Mouse (Mus musculus): ENCODE results near the gene Ccdc136.
"Not testable (repeated sequence)": the region's sequence is repeated elsewhere in the genome, so short reads cannot be mapped to it uniquely, and the experiment has no call there.

The Ccdc136 gene

DNA sequence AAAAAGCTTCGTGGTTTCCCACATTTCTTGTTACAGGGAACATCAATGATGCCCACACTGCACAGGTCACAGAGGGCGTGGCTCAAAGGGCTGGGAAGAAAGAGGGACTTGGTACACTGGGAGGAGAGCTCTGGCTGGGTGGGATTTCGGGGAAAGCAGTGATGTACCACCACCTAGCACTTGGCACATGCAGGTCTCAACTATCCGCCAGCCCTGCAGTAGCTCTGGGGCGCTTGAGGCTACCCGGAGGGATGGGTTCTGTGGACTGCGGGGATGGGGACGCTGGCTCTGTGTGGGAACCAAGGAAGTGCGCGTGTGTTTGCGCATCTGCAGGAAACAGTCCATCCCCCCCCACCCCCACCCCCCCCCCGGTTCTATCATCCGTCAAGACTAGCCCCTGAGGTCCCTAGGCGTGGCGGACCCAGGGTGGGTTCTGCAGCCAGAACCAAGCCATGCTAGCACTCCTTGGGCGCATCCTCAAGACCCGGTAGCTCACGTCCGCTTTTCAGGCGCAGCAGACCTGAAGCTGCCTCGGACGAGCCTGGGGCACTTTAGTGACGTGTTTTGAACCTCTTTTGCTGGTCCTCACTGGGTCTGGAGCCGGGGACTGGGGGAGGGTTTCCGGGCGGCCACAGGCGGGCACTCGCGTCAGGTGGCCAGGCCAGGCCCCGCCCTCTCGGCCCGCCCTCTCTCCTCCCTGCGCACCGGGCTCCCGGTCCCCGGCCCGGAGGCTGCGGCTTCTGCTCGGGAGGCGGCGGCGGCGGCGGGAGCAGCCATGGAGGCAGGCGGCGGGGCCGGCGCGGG lies at the start of gene Ccdc136:
TSS of gene Ccdc136 (plus strand) at position 400 of the 804 bp plus-strand sequence.
- peak; percentile 56 for DNase-seq (ENCODE audit: low read depth, low spot score)

DNA sequence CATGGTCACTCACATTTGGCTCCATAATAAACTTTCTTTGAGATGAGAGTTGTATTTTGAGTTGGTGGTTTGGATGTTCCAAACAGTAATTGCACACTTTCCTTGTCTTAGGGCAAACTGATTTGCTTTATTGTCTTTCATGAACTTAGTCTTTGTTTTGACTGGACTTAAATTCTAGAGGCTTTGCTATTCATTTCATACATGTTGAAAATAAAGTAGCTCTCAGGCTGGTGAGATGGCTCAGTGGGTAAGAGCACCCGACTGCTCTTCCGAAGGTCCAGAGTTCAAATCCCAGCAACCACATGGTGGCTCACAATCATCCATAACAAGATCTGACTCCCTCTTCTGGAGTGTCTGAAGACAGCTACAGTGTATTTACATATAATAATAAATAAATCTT lies 49.6 kb upstream of the Ccdc136 start:
- DNase-seq (ENCODE audit: low read depth, low spot score) = not testable (repeated sequence)

- no peak for DNase-seq (ENCODE audit: low read depth, low spot score)
Observed at GRCm38 (mm10) chr6:29347189-29347588, 48.9 kb upstream of the Ccdc136 start.

- DNase-seq (ENCODE audit: low read depth, low spot score) = peak; percentile 98
Observed at GRCm38 (mm10) chr6:29347665-29348370, 48.3 kb upstream of the Ccdc136 start, which contains the start of gene Calu. Calu (plus strand) TSS chr6:29348069.

DNA sequence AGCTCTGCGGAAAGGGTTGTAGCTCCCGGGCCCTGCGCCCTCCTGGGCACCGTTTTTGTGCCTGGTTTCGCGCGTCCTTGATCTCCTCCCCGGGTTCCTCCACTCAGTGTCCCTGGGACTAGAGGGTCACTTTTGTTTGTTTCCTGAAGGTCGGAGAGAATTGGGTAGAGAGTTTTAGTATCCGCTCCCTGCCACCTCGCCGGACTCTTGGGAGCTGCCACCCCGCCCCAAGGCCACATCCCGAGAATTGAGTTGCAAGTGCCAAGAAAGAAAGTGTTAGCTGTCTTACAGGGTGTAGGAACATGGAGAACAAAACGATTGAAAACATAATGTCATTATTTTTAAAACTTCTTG lies 47.8 kb upstream of the Ccdc136 start:
- DNase-seq (ENCODE audit: low read depth, low spot score) = no peak

GRCm38 (mm10) chr6:29351613-29352012 lies 44.5 kb upstream of the Ccdc136 start:
- peak; percentile 38 for DNase-seq (ENCODE audit: low read depth, low spot score)

GRCm38 (mm10) chr6:29352816-29353215 lies 43.3 kb upstream of the Ccdc136 start:
- DNase-seq (ENCODE audit: low read depth, low spot score) = no peak

DNA sequence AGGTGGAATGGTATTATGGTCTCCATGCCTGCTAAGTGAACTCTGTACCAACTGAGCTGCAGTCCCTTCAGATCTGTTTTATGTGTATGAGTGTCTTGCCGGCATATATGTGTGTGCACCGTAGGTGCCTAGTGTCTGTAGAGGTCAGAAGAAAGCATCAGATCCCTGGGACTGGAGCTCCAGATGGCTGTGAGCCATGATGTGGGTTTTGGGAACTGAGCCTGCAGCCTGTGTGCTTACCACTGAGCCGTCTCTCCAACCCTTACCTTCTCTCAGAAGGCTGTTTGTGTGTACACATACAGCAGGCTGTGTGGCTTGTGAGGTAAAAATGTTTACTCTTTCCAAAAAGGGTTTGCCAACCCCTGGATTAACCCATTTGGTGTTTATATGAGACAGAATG lies 36.7 kb upstream of the Ccdc136 start:
- no peak for DNase-seq (ENCODE audit: low read depth, low spot score)

DNA sequence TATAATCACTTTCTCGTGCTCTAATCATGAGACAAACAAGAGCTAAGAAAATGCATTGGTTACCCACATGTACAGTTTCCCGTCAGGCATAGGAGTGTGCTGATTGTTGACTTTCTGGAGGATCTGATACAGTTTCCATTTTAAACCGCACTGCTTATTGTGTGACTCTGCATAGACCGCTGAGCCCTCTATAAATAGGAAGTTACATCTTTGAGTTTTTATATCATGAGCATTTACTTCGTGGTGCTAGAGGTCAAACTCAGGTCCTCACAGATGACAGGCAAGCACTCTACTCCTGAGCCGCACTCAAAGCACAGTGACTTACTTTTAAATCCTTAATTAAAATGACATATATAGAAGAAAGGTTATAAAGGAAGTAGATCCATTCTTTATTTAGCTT lies 35.9 kb upstream of the Ccdc136 start:
- no peak for DNase-seq (ENCODE audit: low read depth, low spot score)

- DNase-seq (ENCODE audit: low read depth, low spot score) = no peak
Observed at GRCm38 (mm10) chr6:29362246-29363128, 33.6 kb upstream of the Ccdc136 start.

GRCm38 (mm10) chr6:29363129-29363515 lies 33.0 kb upstream of the Ccdc136 start:
- DNase-seq (ENCODE audit: low read depth, low spot score) = no peak

DNA sequence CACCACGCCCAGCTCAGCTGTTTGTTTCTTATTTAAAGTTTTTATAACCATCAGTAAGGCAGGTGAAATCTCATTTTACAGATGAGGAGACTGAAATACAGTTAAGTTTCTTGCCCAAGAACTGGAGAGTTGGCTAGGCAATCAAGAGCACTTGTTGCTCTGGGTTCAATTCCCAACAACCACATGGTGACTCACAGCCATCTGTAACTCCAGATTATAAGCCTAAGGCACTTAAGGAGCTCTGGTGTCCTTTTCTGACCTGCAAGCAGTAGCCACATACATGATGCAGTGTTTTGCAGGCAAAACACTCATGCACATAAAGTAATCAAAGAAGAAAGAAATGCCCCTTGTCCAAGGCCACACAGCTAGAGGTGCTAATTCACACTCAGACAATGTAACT lies 30.8 kb upstream of the Ccdc136 start:
- DNase-seq (ENCODE audit: low read depth, low spot score) = no peak

DNA sequence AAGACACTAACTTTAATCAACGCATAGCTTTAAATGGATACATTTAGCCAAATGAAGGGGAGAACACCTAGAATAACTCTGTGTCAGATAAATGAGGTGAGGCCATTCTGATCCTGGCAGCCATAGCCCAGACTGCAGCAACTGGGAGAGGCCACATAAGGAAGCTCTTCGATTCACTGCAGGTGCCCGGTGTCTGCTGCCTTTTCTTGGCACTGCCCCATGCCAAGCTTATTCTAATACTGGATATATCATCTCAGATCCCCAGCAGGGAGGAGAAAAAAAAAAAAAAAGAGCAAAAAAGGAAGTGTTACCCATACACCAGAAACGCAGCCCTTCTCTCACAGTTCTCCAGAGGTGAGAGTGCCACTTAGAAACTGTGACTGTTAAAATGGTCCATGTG lies 18.7 kb upstream of the Ccdc136 start:
- DNase-seq (ENCODE audit: low read depth, low spot score) = no peak

- DNase-seq (ENCODE audit: low read depth, low spot score) = no peak
Observed at GRCm38 (mm10) chr6:29378678-29379077, 17.4 kb upstream of the Ccdc136 start.

- DNase-seq (ENCODE audit: low read depth, low spot score) = no peak
Observed at GRCm38 (mm10) chr6:29379954-29380353, 16.2 kb upstream of the Ccdc136 start.

DNA sequence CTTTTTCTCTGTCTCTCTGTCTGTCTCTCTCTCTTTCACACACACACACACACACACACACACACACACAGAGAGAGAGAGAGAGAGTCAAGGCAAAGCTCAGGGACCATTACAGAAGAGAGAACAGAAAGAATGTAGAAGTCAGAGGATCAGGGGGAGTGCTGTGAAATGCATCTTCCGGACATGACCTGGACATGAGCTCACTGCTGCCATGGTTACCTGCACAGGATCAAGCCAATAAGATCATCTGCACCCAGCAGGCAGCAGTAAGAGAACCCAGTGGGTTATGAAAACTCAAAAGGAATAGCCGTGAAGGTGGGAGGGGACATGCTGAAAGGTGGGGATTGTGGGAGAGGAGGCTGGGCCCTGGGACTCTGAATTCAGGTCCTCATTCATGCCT lies 13.7 kb upstream of the Ccdc136 start:
- DNase-seq (ENCODE audit: low read depth, low spot score) = no peak

DNA sequence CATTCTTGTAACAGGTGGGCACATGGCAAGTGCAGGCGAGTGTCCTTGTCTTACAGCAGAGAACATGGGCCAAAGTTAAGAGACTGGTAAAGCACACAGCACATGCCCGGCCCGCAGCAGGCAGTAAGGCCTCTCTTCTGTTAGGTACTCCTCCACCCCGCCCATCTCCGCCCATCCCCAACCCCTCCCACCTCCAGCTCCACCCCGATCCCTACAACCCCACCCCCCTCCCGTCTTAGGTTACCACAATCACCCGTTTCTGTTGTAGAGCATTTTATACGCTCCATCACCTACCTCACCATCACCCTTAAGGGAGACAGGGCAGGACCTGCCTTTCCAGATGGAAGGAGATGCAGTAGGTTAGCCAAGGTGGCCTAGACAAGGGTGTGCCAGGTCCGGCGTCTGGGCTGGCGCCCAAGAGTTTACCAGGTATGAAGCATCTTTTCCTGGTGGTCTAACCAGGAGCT lies 8.0 kb upstream of the Ccdc136 start, which contains the start of gene Opn1sw:
TSS of gene Opn1sw (minus strand) at position 417 of the 467 bp plus-strand sequence.
- peak; percentile 34 for DNase-seq (ENCODE audit: low read depth, low spot score)

GRCm38 (mm10) chr6:29388606-29389080 lies 7.5 kb upstream of the Ccdc136 start:
- no peak for DNase-seq (ENCODE audit: low read depth, low spot score)

DNA sequence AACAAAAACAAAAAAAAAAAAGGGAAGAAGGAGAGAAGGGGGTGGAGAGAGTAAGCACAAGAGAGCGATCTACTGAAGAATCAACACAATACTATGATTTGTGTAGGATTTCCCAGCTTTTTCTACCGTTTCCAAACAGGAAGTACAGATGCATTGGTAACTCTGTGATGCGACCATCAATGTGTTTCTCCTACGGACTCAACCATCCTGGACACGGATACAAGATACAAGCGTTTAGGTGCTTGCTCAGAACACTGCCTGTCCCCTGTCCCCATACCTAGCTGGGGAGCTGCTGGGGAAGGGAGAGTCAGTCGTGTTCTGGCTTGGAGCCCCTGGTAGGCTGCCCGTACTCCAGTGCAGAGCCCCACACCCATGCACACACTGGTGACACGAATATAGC lies 6.7 kb upstream of the Ccdc136 start:
- no peak for DNase-seq (ENCODE audit: low read depth, low spot score)

DNA sequence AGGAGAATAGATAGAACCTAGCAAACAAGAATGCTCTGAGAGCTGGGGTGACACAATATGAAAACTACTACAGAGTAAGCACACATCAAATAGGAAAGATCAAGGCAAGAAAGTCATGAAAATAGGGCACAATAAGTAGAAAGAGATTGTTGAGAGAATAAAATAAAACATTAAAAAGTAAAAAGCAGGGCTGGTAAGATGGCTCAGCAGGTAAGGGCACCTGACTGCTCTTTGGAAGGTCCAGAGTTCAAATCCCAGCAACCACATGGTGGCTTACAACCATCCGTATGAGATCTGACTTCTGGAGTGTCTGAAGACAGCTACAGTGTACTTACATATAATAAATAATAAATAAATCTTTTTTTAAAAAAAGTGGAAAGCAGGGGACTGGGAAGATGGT lies 5.6 kb upstream of the Ccdc136 start:
- DNase-seq (ENCODE audit: low read depth, low spot score) = not testable (repeated sequence)

DNA sequence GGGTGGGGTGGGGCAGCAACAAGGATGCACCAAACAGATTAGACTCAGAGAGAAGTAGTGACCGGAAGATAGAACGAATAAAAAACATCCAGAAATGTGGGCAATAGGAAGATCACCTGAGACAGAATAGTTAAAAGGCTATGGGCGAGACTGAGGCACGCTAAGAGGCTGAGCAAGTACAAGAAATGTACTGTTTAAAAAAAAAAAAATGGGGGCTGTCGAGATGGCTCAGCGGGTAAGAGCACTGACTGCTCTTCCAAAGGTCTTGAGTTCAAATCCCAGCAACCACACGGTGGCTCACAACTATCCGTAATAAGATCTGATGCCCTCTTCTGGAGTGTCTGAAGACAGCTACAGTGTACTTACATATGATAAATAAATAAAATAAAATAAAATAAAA lies 4.9 kb upstream of the Ccdc136 start:
- DNase-seq (ENCODE audit: low read depth, low spot score) = not testable (repeated sequence)

DNA sequence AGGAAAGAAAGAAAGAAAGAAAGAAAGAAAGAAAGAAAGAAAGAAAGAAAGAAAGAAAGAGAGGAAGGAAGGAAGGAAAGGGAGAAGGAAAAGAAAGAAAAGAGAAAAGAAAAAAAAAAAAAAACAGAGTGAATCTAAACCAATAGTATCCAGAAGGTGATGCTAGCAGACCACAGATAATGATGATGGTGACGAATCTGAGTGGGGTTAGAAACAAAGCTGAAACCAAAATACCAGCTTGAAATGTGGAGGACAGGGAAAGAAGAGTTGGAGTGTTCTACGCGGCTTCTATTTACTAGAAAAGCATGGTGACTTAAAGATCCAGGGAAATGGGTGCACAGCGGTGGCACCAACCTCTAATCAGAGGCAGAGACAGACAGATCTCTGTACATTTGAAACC lies 4.3 kb upstream of the Ccdc136 start:
- no peak for DNase-seq (ENCODE audit: low read depth, low spot score)
